Comparison of ENCODE assay signal across 10 mouse cellular contexts in the genomic region with DNA sequence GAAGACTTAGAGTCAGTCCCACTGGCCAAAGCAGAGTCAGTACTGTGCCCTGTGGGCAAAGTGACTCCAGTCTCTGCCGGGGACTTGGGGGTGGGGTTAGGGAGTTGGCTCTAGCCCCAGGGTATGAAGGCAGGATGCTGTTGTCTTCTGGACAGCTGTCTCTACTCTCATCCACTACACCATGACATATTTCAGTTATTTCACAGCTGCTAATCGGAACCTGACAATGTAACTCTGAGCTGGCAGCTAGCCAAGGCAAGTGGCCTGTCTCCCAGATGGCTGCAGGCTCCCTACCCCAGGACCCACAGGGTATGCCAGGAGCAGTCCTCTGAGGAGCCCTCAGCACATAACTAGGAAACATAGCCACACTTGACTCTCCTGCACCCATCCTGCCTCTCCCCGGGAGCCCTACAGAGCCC.
DNase-seq lines count a peak whose midpoint lies in the region; ATAC-seq and TF ChIP-seq lines count a peak whose summit lies in the region.
"Had no signal": no experiment of that assay in that cellular context is flagged by ENCODE, and none has a peak within 500 bp of the region (broad histone marks: within the 10 kb centered on the region; RNA-seq: fewer than 3 reads in every experiment).

No protein-coding gene starts in this region.

- no peaks in the 10 kb centered on the region for H3K9me3 ChIP-seq in lung, embryonic 14.5 days (ENCODE audit: low read depth, low read length)
- no peaks in the 10 kb centered on the region for H3K9me3 ChIP-seq in embryonic facial prominence, embryonic 15.5 days (replicated peaks)
- H3K9me3 ChIP-seq: liver, embryonic 13.5 days had no signal

- no peak overlapping the region for H3K4me3 ChIP-seq in gastrocnemius, adult 2 months
- no peak overlapping the region for H3K4me3 ChIP-seq in lung, embryonic 14.5 days (ENCODE audit: low read depth, low read length)
- H3K4me3 ChIP-seq in lung, adult 2 months (replicated peaks; ENCODE audit: extremely low read depth, low read depth, low read length) = no peak overlapping the region
- no peak overlapping the region for H3K4me3 ChIP-seq in embryonic facial prominence, embryonic 15.5 days (replicated peaks)
- H3K4me3 ChIP-seq: liver, embryonic 13.5 days had no signal

- TF ChIP-seq CTCF in gastrocnemius, adult 2 months (IDR thresholded peaks at IDR 0.05) = no peak
- no peak for TF ChIP-seq CTCF in lung, embryonic 14.5 days (IDR thresholded peaks at IDR 0.05; ENCODE audit: low read depth)
- TF ChIP-seq CTCF in lung, adult 2 months (IDR thresholded peaks at IDR 0.05; ENCODE audit: insufficient read depth, low read length) = no peak

- peak; percentile 47 for DNase-seq in gastrocnemius, postnatal 14 days
- DNase-seq in gastrocnemius, adult 2 months = no peak
- peak; percentile 93 for DNase-seq in lung, embryonic 14.5 days
- no peak for DNase-seq in lung, adult 2 months
- peak; percentile 55 for DNase-seq in lung, postnatal 14 days
- no peak for DNase-seq in urinary bladder, postnatal 4 days (ENCODE audit: low spot score in 2 of 2)
- DNase-seq in embryo, embryonic 9.5 days (ENCODE audit: extremely low spot score) = no peak
- DNase-seq: liver, embryonic 13.5 days had no signal

- no peak overlapping the region for H3K9ac ChIP-seq in lung, embryonic 14.5 days
- no peak overlapping the region for H3K9ac ChIP-seq in embryonic facial prominence, embryonic 15.5 days
- H3K9ac ChIP-seq: liver, embryonic 13.5 days had no signal

- no peak overlapping the region for H3K4me2 ChIP-seq in lung, embryonic 14.5 days
- no peak overlapping the region for H3K4me2 ChIP-seq in embryonic facial prominence, embryonic 15.5 days (replicated peaks)
- H3K4me2 ChIP-seq: liver, embryonic 13.5 days had no signal

- no peak for TF ChIP-seq POLR2A in lung, adult 2 months (IDR thresholded peaks at IDR 0.05; ENCODE audit: borderline replicate concordance, extremely low read depth, low read depth, low read length)

- peak; percentile 94 for ATAC-seq in lung, embryonic 14.5 days (ENCODE audit: insufficient read depth)
- ATAC-seq in embryonic facial prominence, embryonic 15.5 days (ENCODE audit: insufficient number of reproducible peaks, low FRiP score, low TSS enrichment, low read depth) = peak; percentile 63; the same call in 1 of the 2 replicates
- ATAC-seq: CD4-positive, CD25-positive, alpha-beta regulatory T cell, adult 4 months had no signal

- 27% methylated on average over 3 of the region's 3 CpGs for WGBS in lung, embryonic 14.5 days
- WGBS in lung, adult 2 months = 39% methylated on average over 3 of the region's 3 CpGs
- WGBS in embryonic facial prominence, embryonic 15.5 days = 32% methylated on average over 3 of the region's 3 CpGs

- H3K27me3 ChIP-seq in lung, embryonic 14.5 days (ENCODE audit: insufficient read depth, low read length) = no peaks in the 10 kb centered on the region
- no peaks in the 10 kb centered on the region for H3K27me3 ChIP-seq in embryonic facial prominence, embryonic 15.5 days
- H3K27me3 ChIP-seq: liver, embryonic 13.5 days had no signal

- no peaks in the 10 kb centered on the region for H3K36me3 ChIP-seq in lung, embryonic 14.5 days (ENCODE audit: insufficient read depth)
- no peaks in the 10 kb centered on the region for H3K36me3 ChIP-seq in embryonic facial prominence, embryonic 15.5 days
- H3K36me3 ChIP-seq: liver, embryonic 13.5 days had no signal

- H3K4me1 ChIP-seq in lung, embryonic 14.5 days (ENCODE audit: insufficient read depth) = peaks cover 5% of the 10 kb centered on the region; the same call in 1 of the 2 replicates
- no peaks in the 10 kb centered on the region for H3K4me1 ChIP-seq in lung, adult 2 months (ENCODE audit: control insufficient read depth, insufficient read depth, low read length)
- H3K4me1 ChIP-seq in embryonic facial prominence, embryonic 15.5 days = peaks cover 18% of the 10 kb centered on the region
- H3K4me1 ChIP-seq: liver, embryonic 13.5 days had no signal

- H3K27ac ChIP-seq in gastrocnemius, adult 2 months = no peak overlapping the region
- no peak overlapping the region for H3K27ac ChIP-seq in lung, embryonic 14.5 days (ENCODE audit: low read depth)
- no peak overlapping the region for H3K27ac ChIP-seq in embryonic facial prominence, embryonic 15.5 days (replicated peaks)
- H3K27ac ChIP-seq: liver, embryonic 13.5 days had no signal

- intact Hi-C loops in gastrocnemius, postnatal 14 days (cut with DNase I; ENCODE audit: low total_unique reads) = no loop called here
- intact Hi-C loops in gastrocnemius, adult 2 months (cut with DNase I) = no loop called here

Comparison
In these comparisons a context has a peak if more than half of its experiments do, and no peak if none do; other contexts are left out.
1. DNase-seq: peak in gastrocnemius, postnatal 14 days (single experiment), lung, embryonic 14.5 days (single experiment) and lung, postnatal 14 days (single experiment); none in gastrocnemius, adult 2 months (single experiment), lung, adult 2 months (single experiment), urinary bladder, postnatal 4 days (0 of 2) and embryo, embryonic 9.5 days (single experiment).